In the genomic region with DNA sequence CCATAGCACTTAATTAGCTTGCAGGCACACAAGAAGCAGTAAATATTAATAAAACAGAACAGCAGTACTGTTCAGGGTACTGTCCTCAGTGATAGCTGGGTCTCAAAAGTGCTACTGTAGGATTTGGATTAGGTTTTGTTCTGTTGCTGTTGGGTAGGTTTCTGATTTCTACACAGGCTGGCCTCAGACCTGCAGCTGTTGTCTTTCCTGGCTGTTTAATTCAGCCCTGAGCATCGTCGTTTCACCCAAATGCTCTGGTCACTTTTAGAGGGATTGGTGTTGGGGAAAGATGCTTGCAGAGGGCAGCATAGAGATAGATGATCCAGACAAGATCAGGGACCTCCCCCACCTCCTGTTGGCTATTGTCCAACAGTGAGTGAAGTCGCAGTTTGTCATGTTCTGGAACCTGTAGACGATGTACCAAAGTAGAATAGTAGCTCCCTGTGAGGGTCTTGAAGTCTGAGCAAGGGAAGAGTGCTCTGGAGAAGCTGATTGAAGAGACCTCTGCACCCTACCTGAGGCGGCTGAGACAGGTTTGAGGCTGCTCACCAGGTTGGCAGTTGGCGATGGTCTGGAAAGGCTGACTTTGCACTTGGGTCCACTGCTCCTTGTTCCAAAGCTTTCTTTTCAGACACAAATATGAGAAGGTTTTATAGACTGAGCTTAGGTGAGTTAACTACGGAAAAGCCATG, we compare ENCODE assay signal across 14 mouse cellular contexts. TPM values are rescaled to one million over a fixed set of nuclear protein-coding genes. Genes with fewer than 3 reads are reported as not detected.
DNase-seq lines count a peak whose midpoint lies in the region; ATAC-seq and TF ChIP-seq lines count a peak whose summit lies in the region.
"Had no signal": no experiment of that assay in that cellular context is flagged by ENCODE, and none has a peak within 500 bp of the region (broad histone marks: within the 10 kb centered on the region; RNA-seq: fewer than 3 reads in every experiment).

No protein-coding gene starts in this region.

- H3K36me3 ChIP-seq in heart, embryonic 14.5 days (ENCODE audit: control insufficient read depth, insufficient read depth, low read length) = peaks cover 23% of the 10 kb centered on the region
- peaks cover 28% of the 10 kb centered on the region for H3K36me3 ChIP-seq in embryonic facial prominence, embryonic 15.5 days
- no peaks in the 10 kb centered on the region for H3K36me3 ChIP-seq in kidney, adult 2 months (ENCODE audit: control insufficient read depth, insufficient read depth, low read length)

- H3K4me1 ChIP-seq in heart, embryonic 14.5 days (ENCODE audit: control insufficient read depth in 2 of 2, insufficient read depth in 2 of 2, low read length in 2 of 2) = peaks cover 7 to 29% of the 10 kb centered on the region in 2 experiments
- H3K4me1 ChIP-seq in embryonic facial prominence, embryonic 15.5 days = peaks cover 6% of the 10 kb centered on the region; the same call in 1 of the 2 replicates
- peaks cover 26% of the 10 kb centered on the region for H3K4me1 ChIP-seq in kidney, adult 2 months (ENCODE audit: control insufficient read depth, insufficient read depth, low read length)
- H3K4me1 ChIP-seq: midbrain, embryonic 13.5 days had no signal

- no peaks in the 10 kb centered on the region for H3K9me3 ChIP-seq in heart, embryonic 14.5 days (ENCODE audit: control insufficient read depth, low read length)
- H3K9me3 ChIP-seq in embryonic facial prominence, embryonic 15.5 days (replicated peaks) = no peaks in the 10 kb centered on the region
- H3K9me3 ChIP-seq: liver, embryonic 13.5 days; midbrain, embryonic 13.5 days had no signal

- no peaks in the 10 kb centered on the region for H3K27me3 ChIP-seq in heart, embryonic 14.5 days (ENCODE audit: control insufficient read depth, insufficient read depth, low read length)
- no peaks in the 10 kb centered on the region for H3K27me3 ChIP-seq in embryonic facial prominence, embryonic 15.5 days
- no peaks in the 10 kb centered on the region for H3K27me3 ChIP-seq in kidney, adult 2 months (replicated peaks; ENCODE audit: control insufficient read depth, insufficient read depth, low read length)
- H3K27me3 ChIP-seq: liver, embryonic 13.5 days; midbrain, embryonic 13.5 days had no signal

- peak overlapping the region in 1 of 2 experiments; percentile 50; a peak in 1 of 4 replicates for H3K27ac ChIP-seq in heart, embryonic 14.5 days (replicated peaks in 1 of 2; ENCODE audit: control insufficient read depth in 1 of 2, insufficient read depth in 1 of 2, low read depth in 2 of 2, low read length in 2 of 2)
- peak overlapping the region; percentile 49; the same call in 1 of the 2 replicates for H3K27ac ChIP-seq in embryonic facial prominence, embryonic 15.5 days (replicated peaks)
- peak overlapping the region; percentile 97 for H3K27ac ChIP-seq in kidney, adult 2 months (ENCODE audit: insufficient read depth, low read depth, low read length)
- H3K27ac ChIP-seq: liver, embryonic 13.5 days; midbrain, embryonic 13.5 days had no signal

- no peak for TF ChIP-seq CTCF in kidney, adult 2 months (conservative IDR thresholded peaks at IDR 0.05; ENCODE audit: insufficient read depth, insufficient read length, low read depth, low read length)

- no peak for ATAC-seq in heart, embryonic 14.5 days (ENCODE audit: insufficient number of reproducible peaks, insufficient read depth, low FRiP score, low read depth)
- ATAC-seq in embryonic facial prominence, embryonic 15.5 days (ENCODE audit: insufficient number of reproducible peaks, low FRiP score, low TSS enrichment, low read depth) = no peak
- ATAC-seq: CD4-positive, CD25-positive, alpha-beta regulatory T cell, adult 4 months; midbrain, embryonic 13.5 days had no signal

- H3K9ac ChIP-seq in heart, embryonic 14.5 days (ENCODE audit: low read length) = peak overlapping the region; percentile 16; the same call in 1 of the 2 replicates
- H3K9ac ChIP-seq in embryonic facial prominence, embryonic 15.5 days = no peak overlapping the region
- H3K9ac ChIP-seq: liver, embryonic 13.5 days; midbrain, embryonic 13.5 days had no signal

- intact Hi-C loops in heart, postnatal 14 days (cut with DNase I) = no loop called here

- WGBS in heart, embryonic 14.5 days = 69% methylated on average over 7 of the region's 7 CpGs
- 72% methylated on average over 7 of the region's 7 CpGs for WGBS in embryonic facial prominence, embryonic 15.5 days
- WGBS in kidney, adult 2 months = 46% methylated on average over 7 of the region's 7 CpGs

- no peak overlapping the region for H3K4me2 ChIP-seq in heart, embryonic 14.5 days (ENCODE audit: low read length)
- H3K4me2 ChIP-seq in embryonic facial prominence, embryonic 15.5 days (replicated peaks) = no peak overlapping the region
- H3K4me2 ChIP-seq: liver, embryonic 13.5 days; midbrain, embryonic 13.5 days had no signal

- no peak overlapping the region for H3K4me3 ChIP-seq in heart, embryonic 14.5 days (ENCODE audit: control insufficient read depth in 1 of 2, insufficient read depth in 1 of 2, low read depth in 1 of 2, low read length in 2 of 2)
- H3K4me3 ChIP-seq in embryonic facial prominence, embryonic 15.5 days (replicated peaks) = no peak overlapping the region
- no peak overlapping the region for H3K4me3 ChIP-seq in kidney, adult 2 months (ENCODE audit: insufficient read depth, low read depth, low read length)
- H3K4me3 ChIP-seq: liver, embryonic 13.5 days; midbrain, embryonic 13.5 days had no signal

- no peak for TF ChIP-seq POLR2A in kidney, adult 2 months (IDR thresholded peaks at IDR 0.05; ENCODE audit: low read depth, low read length)

- no peak for DNase-seq in heart, postnatal 14 days
- peak; percentile 87 for DNase-seq in kidney, adult 2 months
- DNase-seq in kidney, postnatal 4 days = peak; percentile 31 to 58
- DNase-seq in B cell, adult 2 months = no peak
- no peak for DNase-seq in thymus, adult 18-20 months
- DNase-seq: cerebellum, adult 11 months; layer of hippocampus, postnatal 36 days; liver, embryonic 13.5 days; right cerebral cortex, adult 18-20 months; thymus, adult 2 months had no signal

RNA-seq across cellular contexts. Expression of gene Tmc8, which starts 51.9 kb away (rescaled TPM):
- polyA plus RNA-seq in heart, embryonic 14.5 days (2014; fragmentation: Nextera tagmentation; extraction: Ambion mirVana) = 1.6 and 2.1 TPM in 2 replicates
- 1 to 10 TPM; 5.0 to 7.3 TPM for total RNA-seq in heart, postnatal 14 days (2021)
- 0.94 and 1.1 TPM in 2 replicates for polyA plus RNA-seq in embryonic facial prominence, embryonic 15.5 days (2015; fragmentation: Nextera tagmentation; extraction: Ambion mirVana)
- polyA plus RNA-seq in kidney, adult 2 months (2012; rRNA removed) = 3.3 and 5.3 TPM in 2 replicates

RNA-seq across cellular contexts. Expression of gene Tmc6, which starts 52.1 kb away (rescaled TPM):
- 18.2 and 22.5 TPM in 2 replicates for polyA plus RNA-seq in heart, embryonic 14.5 days (2014; fragmentation: Nextera tagmentation; extraction: Ambion mirVana)
- 10 to 100 TPM; 27.0 to 30.2 TPM for total RNA-seq in heart, postnatal 14 days (2021)
- 23.2 and 25.3 TPM in 2 replicates for polyA plus RNA-seq in embryonic facial prominence, embryonic 15.5 days (2015; fragmentation: Nextera tagmentation; extraction: Ambion mirVana)
- polyA plus RNA-seq in kidney, adult 2 months (2012; rRNA removed) = 41.2 and 48.4 TPM in 2 replicates

Comparison
In these comparisons a context has a peak if more than half of its experiments do, and no peak if none do; other contexts are left out.
1. DNase-seq: peak in kidney, adult 2 months (single experiment) and kidney, postnatal 4 days (2 of 2); none in heart, postnatal 14 days (0 of 2), B cell, adult 2 months (0 of 2) and thymus, adult 18-20 months (0 of 2).